Mouse (Mus musculus) embryo, embryonic 10.5 days (tissue): ENCODE measurements around the gene Dscam.

Source experiments
- DNase-seq: peaks from one replicate; pipeline ENCODE4 v3.0.0-alpha.2; 2015; ENCODE audit warnings: low spot score

Gene Dscam

DNA sequence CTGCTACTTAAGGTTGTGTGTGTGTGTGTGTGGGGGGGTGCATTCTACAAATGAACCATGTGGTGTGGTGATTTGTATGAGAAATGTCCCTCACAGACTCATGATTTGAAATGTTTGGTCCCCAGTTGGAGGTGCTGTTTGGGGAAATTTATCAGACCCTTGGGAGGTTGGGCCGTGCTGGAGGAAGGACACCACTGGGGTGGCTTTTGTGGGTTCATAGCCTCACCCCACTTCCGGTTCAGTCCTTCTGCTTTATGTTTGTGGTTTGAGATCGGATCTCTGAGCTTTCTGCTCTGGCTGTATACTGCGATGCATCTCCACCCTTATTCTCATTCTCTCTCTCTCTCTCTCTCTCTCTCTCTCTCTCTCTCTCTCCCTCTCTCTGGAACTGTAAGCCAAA, 516.5 kb downstream of the Dscam start:
- no peak for DNase-seq

DNA sequence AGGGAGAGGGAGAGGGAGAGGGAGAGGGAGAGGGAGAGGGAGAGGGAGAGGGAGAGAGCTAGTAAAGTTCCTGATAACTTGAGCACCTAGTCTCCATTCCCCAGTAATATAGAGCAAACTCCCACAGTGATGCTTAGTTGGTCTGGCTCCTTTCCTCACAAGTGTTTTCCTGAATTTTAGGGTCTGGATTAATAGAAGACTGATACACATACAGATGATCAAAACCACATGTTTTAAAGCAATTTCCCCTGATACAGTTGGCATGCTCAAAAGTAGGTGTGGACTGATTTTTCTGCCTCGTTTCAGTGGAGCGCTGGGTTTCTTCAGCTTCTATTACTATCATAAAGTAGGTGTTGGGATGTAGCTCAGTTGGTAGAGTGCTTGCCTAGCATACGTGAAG, 519.1 kb downstream of the Dscam start:
- DNase-seq = no peak

DNA sequence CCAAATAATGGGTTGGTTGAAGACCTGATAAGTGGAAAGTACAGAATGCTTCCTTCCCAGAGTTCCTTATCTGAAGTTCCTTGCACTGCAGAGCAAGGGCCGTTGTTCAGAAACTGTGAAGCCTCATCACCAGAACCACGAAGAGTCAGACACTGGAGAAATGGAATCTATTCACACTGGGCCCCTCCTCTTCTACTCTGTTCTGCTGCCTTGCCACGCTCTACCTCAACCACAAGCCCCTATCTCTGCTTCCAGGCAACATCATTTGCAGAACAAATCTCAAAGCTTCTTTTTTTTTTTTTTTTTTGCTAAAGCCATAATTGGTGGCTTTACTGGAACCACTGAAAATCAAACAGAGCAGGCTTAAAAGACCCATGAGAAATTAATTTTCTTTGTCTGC, 530.5 kb downstream of the Dscam start:
- DNase-seq = no peak

DNA sequence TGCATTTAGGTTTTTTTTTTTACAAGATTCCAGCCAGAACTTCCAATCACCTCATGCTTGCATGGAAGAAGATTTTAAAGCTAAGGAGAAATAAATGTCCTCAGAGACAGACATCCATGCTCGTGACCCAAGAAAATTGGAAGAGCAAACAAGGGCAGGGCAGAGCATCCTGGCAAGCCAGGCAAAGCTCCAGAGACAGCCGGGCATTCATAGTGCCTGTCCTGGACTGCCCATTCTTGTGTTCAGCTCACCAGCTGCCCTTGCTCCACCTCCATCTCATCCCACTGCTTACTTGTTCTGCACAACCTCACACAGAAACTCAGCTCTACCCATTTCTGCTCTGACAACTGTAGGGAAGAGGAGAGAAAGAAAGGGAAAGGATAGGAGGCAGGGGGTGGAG, 534.6 kb downstream of the Dscam start:
- no peak for DNase-seq

DNA sequence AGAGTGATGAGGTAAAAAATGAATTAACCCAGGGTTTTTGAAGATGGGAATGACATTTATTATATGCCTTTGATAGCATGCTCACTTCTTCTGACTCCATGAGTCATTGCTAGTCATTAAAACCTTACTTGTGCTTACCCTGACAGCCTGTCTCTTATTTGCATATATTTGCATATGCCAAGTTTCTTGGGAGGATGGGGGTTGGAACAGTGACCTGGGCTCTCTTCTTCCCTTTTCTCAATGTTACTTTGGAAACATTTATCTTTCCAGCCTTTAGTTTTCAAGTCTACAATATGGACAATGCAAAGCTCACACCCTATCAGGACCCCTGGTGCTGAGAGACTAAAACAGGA, 535.8 kb downstream of the Dscam start:
- no peak for DNase-seq

DNA sequence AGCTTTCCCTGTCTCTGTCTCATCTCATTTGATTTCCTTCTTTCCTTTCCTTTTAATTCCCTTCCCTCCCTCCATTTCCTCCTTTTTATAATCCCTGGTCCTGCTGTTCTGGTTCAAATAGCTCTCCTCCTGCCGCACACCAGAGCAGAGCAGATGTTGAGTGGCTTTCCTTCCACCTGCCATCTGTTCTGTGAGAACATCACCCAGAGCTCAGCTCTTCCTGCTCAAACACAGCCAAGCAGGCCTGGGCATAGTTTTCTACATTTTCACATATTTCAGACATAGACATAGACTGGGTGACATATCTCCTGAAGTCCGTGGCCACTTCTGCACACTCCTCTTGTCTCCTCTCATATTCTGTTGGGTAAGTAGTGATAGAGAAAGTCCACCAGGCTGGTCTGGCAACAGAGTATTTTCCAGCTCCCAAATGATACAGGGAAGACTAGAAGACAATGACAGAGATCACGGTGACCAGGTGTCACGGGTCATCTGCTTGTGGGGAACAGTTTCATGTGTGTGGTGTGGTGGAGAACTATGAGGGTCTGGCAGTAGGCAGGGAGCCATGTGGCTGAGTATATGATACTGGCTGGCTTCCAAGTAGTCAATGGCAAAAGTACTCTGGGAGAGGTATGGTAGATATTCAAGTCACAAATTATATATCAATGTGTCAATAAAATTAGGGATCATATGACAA, 536.3 kb downstream of the Dscam start:
- DNase-seq = no peak

DNA sequence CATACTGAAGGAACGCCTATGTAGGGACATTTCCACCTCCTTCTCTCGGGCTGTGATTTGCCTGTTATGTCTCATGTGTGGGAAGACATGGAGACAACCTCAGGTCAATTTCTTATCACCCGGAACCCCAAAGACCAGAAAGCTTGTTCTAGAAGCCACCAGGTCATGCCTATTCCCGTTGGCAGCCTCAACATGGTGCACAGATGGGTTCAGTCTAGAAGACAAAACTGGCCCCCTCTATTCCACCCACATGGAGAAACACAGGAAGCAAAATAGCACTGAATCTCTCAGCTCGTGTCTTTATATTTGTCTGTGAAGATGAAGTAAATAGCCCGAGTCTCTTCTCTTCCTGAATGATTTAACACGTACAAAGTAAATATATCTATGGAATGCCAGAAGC, 540.3 kb downstream of the Dscam start:
- DNase-seq = no peak

DNA sequence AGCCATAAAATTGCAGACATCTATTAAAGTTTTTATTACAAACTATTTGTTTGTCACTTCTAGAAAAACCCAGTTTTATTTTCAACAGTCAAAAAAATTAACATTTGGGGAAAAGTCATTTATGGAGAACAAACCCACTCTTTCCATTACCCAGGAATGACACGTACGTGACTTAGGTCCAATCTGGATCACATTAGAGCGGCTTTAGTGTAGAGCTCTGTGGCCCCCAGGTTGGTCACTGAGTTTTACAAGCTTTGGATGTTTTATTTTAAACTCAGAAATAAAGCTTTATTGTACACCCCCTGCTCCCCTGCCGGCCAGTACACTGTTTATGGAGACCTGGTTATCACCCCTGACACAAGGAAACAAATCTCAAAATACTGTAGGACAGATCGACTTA, 540.9 kb downstream of the Dscam start:
- no peak for DNase-seq

DNA sequence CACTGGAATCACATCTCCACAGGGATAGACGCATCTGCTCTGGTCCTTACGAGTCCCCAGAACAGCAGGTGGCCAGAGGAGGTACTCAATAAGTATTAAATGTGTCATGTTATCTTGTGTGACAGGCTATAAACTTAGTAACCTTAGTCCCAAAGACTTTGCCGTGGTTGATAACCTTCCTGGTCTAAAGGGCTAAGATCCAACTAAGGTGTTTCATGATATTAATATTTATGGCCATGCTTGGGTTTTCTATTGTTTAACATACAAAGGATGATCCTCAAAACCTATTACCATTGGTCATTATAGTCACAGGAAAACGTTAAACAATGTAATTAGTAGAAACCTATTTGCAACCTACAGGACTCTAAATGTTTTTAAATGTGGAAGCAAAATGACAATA, 545.1 kb downstream of the Dscam start:
- DNase-seq = no peak

DNA sequence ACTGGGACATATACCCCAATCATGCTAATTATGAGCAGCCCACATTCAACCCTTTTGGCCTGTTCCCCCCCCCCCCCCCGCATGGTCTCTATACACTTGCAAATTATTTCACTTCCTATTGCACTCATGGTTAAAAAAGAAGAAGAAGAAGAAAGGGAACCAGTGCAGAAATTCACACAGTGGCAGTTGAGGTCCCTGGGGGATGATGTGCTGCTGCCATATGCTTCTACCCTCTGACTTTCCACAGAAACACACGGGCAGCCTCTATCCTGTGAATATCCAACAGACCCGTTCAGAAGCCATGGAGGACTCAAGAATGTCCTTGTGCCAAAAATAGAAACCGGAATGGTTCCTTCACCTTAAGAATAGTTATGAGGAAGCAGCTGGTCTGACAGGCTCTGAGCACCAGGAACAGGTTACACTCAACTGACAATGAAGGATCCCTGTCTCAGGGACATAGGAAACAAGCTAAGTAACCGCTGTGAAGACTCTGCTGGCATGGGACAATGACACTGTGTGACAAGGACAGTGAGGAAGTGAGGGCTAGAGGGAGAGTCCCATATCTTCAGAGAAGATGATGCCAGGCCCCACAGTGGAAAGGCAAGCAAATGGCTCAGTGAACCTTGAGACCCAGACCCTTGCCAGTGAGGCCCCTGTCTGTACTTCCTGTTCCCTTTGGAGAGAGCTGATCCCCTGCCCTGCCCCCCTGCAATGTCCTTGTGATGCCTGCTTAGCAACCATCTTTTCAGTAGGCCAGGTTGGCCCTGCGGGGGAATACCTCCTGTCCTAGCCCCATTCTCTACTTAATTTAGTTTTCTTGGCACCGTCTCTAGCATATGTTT, 545.8 kb downstream of the Dscam start:
- no peak for DNase-seq

DNA sequence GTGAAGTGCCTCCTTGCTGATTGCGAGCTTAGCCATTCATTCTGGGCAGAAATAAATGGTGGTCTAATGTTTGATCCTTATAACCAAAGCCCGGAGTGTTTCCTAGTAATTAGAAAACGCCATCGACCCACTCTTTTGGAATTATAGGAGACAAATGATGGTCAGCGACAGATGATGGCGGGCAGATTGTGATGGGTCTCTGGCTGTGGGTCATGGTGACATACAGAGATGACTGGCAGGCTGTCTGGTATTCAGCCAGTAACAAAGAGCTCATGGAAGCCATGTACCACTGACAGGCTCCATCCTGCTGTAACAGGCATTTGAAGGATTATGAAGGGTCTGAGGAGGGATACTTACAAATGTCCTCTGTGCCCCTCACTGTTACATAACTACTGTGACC, 549.7 kb downstream of the Dscam start:
- no peak for DNase-seq

DNA sequence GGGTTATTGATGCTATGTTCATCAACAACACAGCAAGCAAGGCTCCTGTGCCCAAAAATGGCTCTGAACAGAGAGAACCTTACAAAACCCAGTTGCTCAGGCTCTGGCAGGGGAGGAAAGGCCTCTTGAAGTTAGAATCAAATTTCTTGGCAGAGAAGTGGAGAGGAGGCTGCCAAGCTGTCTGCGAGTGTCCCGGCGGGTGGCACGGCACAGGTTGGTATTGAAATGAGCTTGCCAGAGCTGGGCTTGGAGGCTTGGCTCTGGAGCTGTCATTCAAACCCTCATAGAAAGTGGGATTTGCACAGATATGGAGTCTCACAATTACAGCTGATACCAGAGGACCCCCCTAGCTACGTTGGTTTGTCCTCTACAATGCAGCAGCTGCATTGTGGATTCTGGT, 550.1 kb downstream of the Dscam start:
- no peak for DNase-seq

DNA sequence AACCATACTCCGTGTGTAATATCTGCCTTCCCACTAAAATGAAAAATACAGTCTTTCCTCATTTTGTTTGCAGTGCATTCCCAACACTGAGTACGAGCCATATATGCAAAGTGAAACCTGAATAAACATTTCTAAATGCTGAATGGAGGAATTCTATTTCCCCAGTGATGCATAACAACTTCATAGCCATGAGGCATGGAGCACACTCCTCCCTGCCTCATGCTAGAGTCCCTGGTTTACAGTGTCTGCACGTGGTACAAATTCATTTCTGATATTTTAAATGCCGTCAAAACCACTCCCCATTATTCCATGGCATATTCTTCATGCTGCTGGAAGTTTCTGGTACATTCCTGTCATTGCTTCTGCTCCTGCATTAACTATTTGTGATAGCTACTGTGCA, 552.8 kb downstream of the Dscam start:
- no peak for DNase-seq

DNA sequence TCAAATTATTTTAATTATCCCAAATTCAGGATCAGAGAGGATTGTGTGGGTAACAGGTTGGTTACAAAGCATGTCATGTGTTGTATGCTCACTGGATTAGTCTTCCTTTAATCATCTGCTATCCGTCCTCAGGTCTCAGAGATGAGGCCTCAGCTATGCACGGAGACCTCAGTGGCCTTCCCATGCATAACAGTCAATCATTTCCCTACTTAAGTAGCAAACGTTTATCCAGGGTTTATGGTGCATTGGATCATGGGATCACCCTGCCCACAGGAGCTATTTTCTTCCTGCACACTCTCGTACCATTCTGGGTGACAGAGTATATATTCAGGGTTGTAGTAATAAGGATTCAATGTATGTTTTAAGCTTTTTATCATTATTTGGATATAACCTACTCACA, 557.3 kb downstream of the Dscam start:
- no peak for DNase-seq

DNA sequence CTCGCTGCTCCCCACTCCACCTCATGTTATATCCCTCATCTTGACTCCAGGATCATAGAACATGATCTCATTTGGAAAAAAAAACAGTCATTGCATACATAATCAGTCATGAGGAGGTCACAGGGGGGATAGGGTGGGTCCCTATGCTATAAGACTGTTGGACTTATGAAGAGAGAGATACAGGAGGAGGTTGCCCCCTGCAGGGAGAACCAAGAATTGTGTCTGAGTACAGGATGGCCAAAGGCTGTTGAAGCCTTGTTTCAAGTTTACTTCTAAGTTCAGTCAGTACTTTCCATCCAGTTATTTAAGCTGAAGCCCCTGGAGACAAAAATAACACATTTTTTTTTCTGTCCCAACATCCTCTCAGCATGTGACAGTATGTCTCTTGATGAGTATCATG, 559.7 kb downstream of the Dscam start:
- DNase-seq = peak; percentile 74

DNA sequence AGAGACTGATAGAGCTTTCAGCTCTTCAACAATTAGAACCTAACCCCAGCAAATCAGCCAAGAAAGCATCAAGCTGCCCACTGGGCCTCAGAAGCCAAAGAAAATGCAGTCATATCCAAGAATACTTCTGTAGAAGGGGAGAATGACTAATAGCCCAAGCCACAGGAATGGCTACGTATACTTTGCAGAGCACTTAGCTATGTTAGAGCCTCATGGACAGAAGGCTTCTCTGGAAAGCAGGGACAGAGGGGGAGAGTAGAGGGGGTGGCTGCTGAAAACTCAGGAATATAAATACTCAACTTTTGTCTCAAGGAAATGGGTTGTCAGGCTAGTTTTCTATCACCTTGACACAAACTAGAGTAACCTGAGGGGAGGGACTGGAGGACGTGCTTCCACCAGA, 568.3 kb downstream of the Dscam start:
- DNase-seq = no peak

DNA sequence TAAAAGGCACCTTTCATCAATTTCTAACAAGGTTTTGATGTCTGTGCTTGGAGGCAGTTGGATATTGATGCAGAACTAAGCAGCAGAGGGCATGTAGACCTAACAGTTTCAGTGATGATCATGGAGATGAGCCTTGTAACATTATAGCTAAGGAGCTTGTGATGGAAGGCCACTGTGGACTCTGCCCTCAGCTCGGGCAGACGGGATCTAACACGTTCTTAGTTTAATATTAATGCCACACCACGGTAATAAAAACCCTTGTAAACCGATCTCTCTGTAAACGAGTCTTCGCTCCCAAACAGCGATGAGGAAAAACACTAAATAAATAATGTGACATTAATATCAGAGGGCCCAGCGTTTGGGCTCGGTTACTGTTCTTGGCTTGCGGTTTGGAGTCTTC, 569.8 kb downstream of the Dscam start:
- no peak for DNase-seq

DNA sequence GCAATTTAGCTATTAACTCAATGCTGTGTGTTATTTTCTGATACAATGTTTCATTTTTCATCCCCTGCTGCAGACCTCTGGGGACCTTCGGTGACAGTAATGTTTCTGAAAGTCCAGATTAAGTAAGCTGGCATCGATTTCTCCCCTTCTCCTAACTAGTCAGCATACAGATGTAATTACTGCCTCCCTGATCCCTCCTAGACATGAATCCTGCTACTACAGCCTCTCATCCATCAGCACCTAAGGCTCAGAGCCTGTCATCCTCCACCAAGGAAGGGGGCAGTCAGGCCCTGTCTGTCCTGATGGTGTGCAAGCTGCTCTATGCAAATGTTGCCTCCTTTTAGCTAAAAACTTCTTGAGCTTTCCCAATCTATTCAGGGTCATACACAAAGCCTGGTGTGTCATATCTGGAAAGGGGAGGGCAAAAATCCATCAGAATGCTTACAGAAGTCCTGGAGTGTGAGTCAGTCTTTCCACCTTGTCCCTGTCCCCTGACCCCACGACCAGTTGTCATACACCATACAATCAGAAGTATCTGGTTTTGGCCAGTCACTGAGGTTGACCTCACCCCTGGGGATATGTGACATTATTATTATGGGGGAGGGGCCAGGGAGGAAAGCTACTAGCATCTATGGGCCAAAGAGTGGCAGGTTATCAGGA, 571.0 kb downstream of the Dscam start:
- no peak for DNase-seq

DNA sequence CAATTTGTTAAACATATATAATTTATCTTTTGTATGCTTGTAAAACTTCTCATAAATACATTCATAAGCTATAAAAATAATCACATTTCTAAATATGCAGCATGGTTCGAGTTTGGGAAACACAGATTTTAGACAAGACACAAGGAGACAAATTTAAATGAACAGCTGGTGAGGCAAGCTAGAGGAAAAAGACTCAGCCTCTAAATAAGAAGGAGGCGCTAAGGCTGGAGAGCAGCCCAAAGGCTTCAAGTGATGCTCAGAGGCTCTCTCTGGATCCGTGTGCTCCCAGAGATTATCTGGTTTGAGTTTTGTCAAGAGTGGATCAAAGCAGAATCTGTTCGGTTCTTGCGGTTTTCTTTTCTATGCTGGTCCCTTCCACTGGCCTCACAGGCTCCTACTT, 594.7 kb downstream of the Dscam start:
- DNase-seq = no peak

DNA sequence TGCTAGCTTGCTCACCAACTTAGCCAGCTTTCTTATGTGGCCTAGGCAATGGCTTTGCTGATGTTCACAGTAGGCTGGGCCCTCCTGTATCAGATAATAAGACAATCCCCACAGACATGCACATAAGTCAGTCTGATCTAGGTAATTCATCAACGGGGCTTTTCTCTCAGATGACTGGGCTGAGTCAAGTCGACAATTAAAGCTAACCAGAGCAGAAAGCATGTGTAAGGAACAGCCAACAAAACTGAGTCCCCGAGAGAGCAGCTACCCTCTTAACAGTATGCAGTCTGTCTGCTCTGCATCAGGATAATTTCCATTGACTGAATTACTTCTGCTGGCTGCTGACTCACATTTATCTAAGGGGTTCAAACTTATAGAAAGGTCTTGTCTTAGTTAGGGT, 603.1 kb downstream of the Dscam start:
- no peak for DNase-seq

DNA sequence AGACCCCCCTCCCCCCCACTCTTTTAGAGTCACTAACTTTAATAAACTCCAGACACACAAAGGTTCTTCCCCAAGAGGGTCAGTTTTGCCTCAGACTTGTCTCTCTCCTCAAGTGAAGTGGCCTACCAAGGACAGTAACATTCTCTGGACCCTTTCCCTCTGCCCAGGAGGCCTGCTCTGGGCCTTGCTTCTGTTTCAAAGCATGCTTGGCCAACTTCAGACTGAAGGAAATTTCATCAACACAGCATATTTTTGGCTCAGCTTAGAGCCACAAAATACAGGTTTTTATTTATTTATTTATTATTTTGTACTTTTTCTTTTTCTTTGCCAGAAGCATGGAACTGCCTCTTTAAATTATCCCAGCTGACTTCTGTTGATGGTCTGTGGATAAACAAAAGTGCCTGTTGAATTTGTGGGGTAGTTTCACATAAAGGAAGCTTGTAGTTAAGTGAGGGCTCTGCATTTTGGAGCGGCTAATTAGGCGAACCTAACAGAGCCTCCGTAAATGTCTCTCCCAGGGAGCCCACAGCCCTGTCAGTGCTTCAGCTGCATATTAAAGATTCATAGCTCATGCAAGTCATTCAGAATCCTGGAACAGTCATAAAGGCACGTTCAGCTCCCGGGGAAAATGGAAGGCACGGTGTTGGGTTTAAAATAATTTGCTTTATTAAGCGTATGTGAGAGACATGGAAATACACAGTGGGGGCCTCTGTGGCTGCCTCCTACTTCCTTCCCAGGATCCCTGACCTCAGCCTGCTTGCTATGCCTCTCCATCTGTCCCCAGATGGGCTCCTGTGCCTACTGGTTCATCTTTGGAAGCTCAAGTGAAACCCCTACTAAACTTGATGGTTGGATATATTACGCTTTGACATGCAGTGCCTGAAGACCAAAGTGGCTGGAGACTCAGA, 606.9 kb downstream of the Dscam start:
- no peak for DNase-seq

DNA sequence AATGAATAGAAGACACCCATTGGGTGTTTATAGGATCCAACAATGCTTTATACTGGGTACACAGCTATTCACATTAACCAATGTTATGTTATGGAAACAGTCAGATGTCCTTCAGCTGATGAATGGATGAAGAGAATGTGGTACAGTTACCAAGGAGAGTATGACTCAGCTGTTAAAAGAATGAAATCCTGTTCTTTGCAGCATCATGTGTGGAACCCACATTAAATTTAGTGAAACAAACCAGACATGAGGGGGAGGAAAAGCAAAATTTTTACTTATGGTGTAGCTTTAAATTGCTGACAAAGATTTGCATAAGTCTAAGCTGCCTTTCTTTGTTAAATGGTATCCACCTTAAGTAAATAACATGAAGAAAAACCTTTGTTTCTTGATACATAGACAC, 610.8 kb downstream of the Dscam start:
- DNase-seq = no peak
